Mouse (Mus musculus) midbrain, embryonic 13.5 days (tissue): ENCODE data around the gene Agpat4. TPM values are rescaled to one million over a fixed set of nuclear protein-coding genes. Genes with fewer than 3 reads are reported as not detected.

Experiments used
- ATAC-seq: fragments of 200-750 bp; cut with Nextera tagmentation; 2 replicates; pipeline ENCODE4 v1.8.0; 2017; ENCODE audit warnings: mild to moderate bottlenecking, moderate TSS enrichment, moderate library complexity
- H3K27ac ChIP-seq: fragments of 300-500 bp; sonication (generic); 2 replicates; pipeline ENCODE4 v1.5.1; 2015; ENCODE audit warnings: inconsistent platforms, mild to moderate bottlenecking, moderate library complexity
- H3K27me3 ChIP-seq: fragments of 300-500 bp; sonication (generic); 2 replicates; pipeline ENCODE4 v1.6.1; 2015; ENCODE audit warnings: mild to moderate bottlenecking, inconsistent platforms
- H3K36me3 ChIP-seq: fragments of 300-500 bp; sonication (generic); 2 replicates; pipeline ENCODE4 v1.6.1; 2015; ENCODE audit warnings: mild to moderate bottlenecking, inconsistent platforms
- H3K4me1 ChIP-seq: fragments of 300-500 bp; sonication (generic); replicated peaks from 2 replicates; pipeline ENCODE4 v1.6.1; 2015; ENCODE audit warnings: inconsistent platforms
- H3K4me2 ChIP-seq: fragments of 300-500 bp; sonication (generic); replicated peaks from 2 replicates; pipeline ENCODE4 v1.6.1; 2015; ENCODE audit warnings: moderate library complexity, mild to moderate bottlenecking, inconsistent platforms
- H3K4me3 ChIP-seq: fragments of 300-500 bp; sonication (generic); replicated peaks from 2 replicates; pipeline ENCODE4 v1.5.1; 2015; ENCODE audit warnings: mild to moderate bottlenecking, inconsistent platforms
- H3K9ac ChIP-seq: fragments of 300-500 bp; sonication (generic); replicated peaks from 2 replicates; pipeline ENCODE4 v1.6.1; 2015; ENCODE audit warnings: mild to moderate bottlenecking, inconsistent platforms
- H3K9me3 ChIP-seq: fragments of 300-500 bp; sonication (generic); 2 replicates; pipeline ENCODE4 v1.6.1; 2016; ENCODE audit warnings: mild to moderate bottlenecking, inconsistent platforms
- WGBS: fragments of 180-500 bp; shearing (Covaris S2); methylation state at CpG from one replicate; pipeline ENCODE4 v1.1.7; 2015; 5-methylcytosine and 5-hydroxymethylcytosine counted together
- polyA plus RNA-seq: library from polyadenylated mRNA; unstranded; fragments of >200 nt; fragmentation: Nextera tagmentation; extraction: Ambion mirVana; gene quantifications from 2 replicates; pipeline ENCODE4 v1.2.1, GENCODE M21; 2015

Gene Agpat4
- polyA plus RNA-seq, 1 experiment from 2014 or later, result 51.9 TPM

DNA sequence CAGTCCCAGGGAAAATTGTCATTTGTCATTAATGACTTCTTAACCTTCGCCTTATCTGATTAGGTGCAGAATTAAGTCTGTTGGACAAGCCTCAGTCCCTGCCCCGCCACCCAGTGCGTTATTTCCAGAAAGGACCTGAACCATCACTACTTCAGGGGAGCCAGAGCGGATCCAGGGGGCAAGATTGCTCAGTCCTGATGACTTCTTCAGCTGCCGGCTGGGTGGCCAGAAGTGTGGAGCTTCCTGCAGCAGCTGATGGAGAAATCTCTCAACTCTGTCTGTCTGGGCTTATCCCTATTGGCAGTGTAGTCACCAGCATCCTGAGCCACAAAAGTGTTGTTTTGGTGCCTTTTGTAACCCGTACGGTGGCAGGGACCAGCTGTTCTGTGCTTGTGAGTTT is 60.8 kb downstream of the Agpat4 start:
- H3K4me3 ChIP-seq, result no peak overlapping the region
- H3K27ac ChIP-seq, result no peak overlapping the region
- no peaks in the 10 kb centered on the region for H3K27me3 ChIP-seq
- no peak for ATAC-seq
- peaks cover 7% of the 10 kb centered on the region for H3K9me3 ChIP-seq
- no peak overlapping the region for H3K4me2 ChIP-seq
- H3K36me3 ChIP-seq, result peaks cover 12% of the 10 kb centered on the region
- H3K9ac ChIP-seq, result no peak overlapping the region
- whole genome bisulfite sequencing, result 86% methylated on average over 7 of the region's 7 CpGs
- H3K4me1 ChIP-seq, result peaks cover 10% of the 10 kb centered on the region; the same call in 1 of the 2 replicates

DNA sequence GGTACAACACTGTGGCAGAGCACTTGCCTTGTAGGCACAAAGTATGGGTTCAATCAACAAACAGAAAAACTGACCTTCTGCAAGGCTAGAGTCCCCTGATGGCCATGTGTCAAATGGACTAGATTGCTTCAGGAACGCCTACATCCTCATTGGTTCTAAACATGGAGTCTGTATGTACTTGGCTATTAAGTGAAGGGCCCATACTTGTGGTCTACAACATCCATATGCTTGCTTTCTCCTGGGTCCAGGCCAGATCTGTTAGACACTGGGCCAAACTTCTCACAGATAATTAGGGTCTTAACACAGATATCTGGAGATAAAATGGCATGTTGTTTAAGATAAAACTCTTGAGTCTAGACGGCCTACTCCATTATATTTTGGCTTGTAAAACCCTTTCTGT is 61.3 kb downstream of the Agpat4 start:
- ATAC-seq, result no peak
- H3K9ac ChIP-seq, result no peak overlapping the region
- peaks cover 11% of the 10 kb centered on the region for H3K36me3 ChIP-seq
- H3K4me1 ChIP-seq, result peaks cover 10% of the 10 kb centered on the region; the same call in 1 of the 2 replicates
- peaks cover 7% of the 10 kb centered on the region for H3K9me3 ChIP-seq
- H3K4me2 ChIP-seq, result no peak overlapping the region
- no peaks in the 10 kb centered on the region for H3K27me3 ChIP-seq
- no peak overlapping the region for H3K4me3 ChIP-seq
- 92% methylated on average over 2 of the region's 2 CpGs for WGBS
- H3K27ac ChIP-seq, result no peak overlapping the region

DNA sequence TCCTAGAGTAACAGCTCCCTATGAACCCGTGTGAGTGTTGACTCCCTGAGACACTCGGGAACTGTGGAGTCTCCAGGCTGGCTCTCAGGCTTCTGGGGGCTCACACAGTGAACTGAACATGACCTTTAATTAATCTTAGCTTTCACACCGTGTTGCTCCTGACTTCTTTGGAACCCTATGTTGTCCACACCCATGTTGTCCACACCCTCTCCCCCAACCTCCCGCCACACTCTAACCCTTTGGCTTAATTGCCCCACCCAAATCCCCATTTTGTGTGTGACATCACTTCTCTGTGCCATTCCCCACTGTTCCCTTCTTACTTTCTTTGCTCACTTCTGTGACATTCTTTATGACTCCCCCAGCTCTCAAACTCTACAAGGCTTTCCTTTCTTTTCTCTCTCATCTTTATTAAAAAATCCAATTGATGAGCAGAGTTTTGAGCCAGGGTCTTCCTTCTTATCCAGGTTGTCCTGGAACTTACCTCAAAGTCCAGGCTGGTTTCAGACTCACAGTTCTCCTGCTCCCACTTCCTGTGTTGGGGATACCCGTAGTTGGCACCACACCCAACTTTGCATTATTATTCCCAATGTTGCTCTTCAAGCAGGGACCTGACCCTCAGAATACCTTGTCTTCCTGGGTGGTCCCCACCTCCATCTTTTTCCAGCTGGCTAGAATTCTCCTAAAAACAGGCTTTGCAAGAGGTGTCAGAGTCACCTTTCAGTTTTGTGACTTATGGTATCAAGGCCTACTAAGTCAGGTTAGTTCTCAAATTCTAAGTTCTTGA is 64.4 kb downstream of the Agpat4 start:
- Histone ChIP-seq H3K27ac (no peak overlapping the region), H3K36me3 (0 out of 2 replicates have a peak, but pooled peaks cover 2% of the 10 kb centered on the region), H3K9ac (no peak overlapping the region), H3K4me3 (no peak overlapping the region), H3K27me3 (no peaks in the 10 kb centered on the region), H3K9me3 (no peaks in the 10 kb centered on the region), H3K4me2 (no peak overlapping the region), H3K4me1 (peaks cover 21% of the 10 kb centered on the region)
- 87% methylated on average over 5 of the region's 5 CpGs for WGBS
- ATAC-seq, result no peak

DNA sequence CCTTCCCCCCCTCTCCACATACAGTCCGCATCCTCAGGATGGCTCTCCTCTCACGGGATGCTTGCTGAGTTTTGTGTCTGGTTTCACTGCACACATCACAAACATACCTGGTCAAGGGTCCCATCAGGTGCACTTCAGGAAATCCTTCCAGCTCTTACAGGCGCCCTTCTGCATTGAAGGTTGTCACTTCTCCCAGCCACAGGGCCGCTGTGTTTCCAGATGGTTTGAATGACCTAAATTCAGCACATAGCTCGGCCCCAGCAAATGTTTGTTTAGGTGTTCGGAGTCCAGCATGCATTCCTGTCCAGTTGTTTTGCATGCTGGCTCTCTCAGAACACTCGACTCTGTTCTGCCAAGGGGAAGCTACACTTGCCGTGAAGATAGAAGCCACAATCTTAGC is 65.8 kb downstream of the Agpat4 start:
- H3K4me1 ChIP-seq, result peaks cover 22% of the 10 kb centered on the region

DNA sequence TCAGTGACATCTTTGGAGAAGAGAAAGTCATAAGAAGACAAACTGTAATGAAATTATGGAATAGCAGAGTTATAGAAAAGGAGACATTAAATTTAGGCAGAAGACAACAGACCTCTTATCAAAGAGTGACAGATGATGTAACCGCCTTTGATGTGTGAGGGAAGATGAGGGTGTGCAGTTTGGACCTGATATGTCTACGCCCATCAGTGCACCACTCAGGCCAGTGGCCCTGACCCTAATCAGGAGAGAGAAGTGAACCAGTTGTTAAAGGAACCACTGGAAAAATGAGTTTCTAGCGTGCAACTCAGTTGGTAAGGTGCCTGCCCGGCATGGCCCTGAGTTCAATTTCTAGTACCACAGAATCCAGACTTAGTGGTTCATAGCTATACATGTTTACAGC is 67.4 kb downstream of the Agpat4 start:
- Histone ChIP-seq H3K4me2 (no peak overlapping the region), H3K4me3 (no peak overlapping the region), H3K27me3 (no peaks in the 10 kb centered on the region), H3K27ac (no peak overlapping the region), H3K9ac (no peak overlapping the region), H3K9me3 (no peaks in the 10 kb centered on the region), H3K4me1 (peaks cover 20% of the 10 kb centered on the region), H3K36me3 (no peaks in the 10 kb centered on the region; the same call in 1 of the 2 replicates)
- WGBS, result 95% methylated on average over 4 of the region's 4 CpGs
- ATAC-seq, result no peak

More for the DNA sequence above, 65.8 kb downstream of the Agpat4 start:
- Histone ChIP-seq H3K4me3 (no peak overlapping the region), H3K9me3 (no peaks in the 10 kb centered on the region), H3K4me2 (no peak overlapping the region), H3K27ac (no peak overlapping the region), H3K27me3 (no peaks in the 10 kb centered on the region), H3K36me3 (no peaks in the 10 kb centered on the region), H3K9ac (no peak overlapping the region)
- ATAC-seq, result no peak
- 90% methylated on average over 8 of the region's 8 CpGs for WGBS

DNA sequence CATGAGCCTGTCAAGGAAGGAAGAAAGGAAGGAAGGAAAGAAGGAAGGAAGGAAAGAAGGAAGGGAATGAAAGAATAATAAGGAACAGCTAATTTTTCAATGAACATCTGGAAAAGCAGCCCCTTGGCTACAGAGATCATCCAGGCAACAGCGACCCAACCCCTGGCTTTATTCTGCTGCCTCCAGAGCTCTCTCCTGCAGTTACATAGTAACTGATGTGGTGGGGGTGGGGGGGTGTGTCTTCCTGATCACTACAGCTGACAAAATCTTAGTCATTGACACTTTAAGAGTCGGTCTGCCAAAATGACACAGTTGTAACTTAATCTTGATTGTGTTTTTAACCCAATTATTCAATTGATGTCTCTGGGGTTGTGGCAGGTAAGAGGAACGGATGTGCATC is 67.8 kb downstream of the Agpat4 start:
- no peak for ATAC-seq
- Histone ChIP-seq H3K36me3 (no peaks in the 10 kb centered on the region; the same call in 1 of the 2 replicates), H3K27ac (no peak overlapping the region), H3K9me3 (no peaks in the 10 kb centered on the region), H3K4me2 (no peak overlapping the region), H3K9ac (no peak overlapping the region), H3K4me3 (no peak overlapping the region), H3K27me3 (no peaks in the 10 kb centered on the region), H3K4me1 (peaks cover 18% of the 10 kb centered on the region)
- 92% methylated on average over 3 of the region's 3 CpGs for WGBS

DNA sequence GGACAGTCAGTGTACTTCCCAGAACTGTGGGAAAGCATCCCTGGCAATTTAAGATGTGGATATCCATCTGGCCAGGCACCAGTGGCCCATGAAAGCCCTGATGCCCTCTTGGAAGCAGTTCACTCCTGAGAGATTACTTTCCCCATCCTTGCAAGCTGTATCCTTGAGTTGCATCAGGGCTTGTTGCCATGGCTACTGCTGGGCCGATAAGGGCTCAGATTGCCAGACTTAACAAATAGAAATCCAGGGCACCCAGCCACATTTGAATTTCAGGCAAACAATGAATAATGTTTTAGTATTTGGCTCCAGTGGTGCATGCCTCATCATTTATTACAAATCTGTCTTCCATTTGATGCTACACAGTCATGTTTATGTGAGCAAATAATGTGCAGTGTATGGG is 69.3 kb downstream of the Agpat4 start:
- WGBS, result 19% methylated on average over 1 of the region's 1 CpGs
- H3K27ac ChIP-seq, result peak overlapping the region; percentile 61; the same call in 1 of the 2 replicates
- peaks cover 18% of the 10 kb centered on the region for H3K4me1 ChIP-seq
- H3K9me3 ChIP-seq, result no peaks in the 10 kb centered on the region
- no peak overlapping the region for H3K9ac ChIP-seq
- peak; percentile 67; the same call in 1 of the 2 replicates for ATAC-seq
- H3K4me3 ChIP-seq, result no peak overlapping the region
- H3K4me2 ChIP-seq, result no peak overlapping the region
- H3K36me3 ChIP-seq, result no peaks in the 10 kb centered on the region; the same call in 1 of the 2 replicates
- H3K27me3 ChIP-seq, result no peaks in the 10 kb centered on the region

DNA sequence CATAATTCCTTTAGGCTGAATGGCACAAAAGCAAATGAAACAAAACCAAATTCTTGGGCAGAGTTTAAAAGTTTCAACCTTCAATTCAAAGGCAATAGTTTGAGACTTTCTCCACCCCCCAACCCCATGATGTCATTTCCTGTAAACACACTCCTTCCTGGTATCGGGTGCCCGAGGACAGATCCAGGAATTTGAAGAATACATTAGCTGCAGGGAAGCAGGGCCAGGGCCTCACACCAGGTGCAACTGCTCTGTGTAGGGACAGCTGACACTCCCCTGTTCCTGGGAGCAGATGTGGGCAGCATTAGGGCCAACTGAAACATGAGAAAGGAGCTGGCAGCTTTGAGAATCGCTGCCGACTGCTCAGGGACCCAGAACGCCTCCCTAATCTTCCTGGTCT is 76.6 kb downstream of the Agpat4 start:
- peaks cover 6% of the 10 kb centered on the region for H3K4me1 ChIP-seq
- H3K27me3 ChIP-seq, result no peaks in the 10 kb centered on the region
- no peak for ATAC-seq
- H3K9ac ChIP-seq, result no peak overlapping the region
- 62% methylated on average over 5 of the region's 5 CpGs for WGBS
- H3K9me3 ChIP-seq, result no peaks in the 10 kb centered on the region
- H3K4me2 ChIP-seq, result no peak overlapping the region
- no peak overlapping the region for H3K4me3 ChIP-seq
- H3K27ac ChIP-seq, result peak overlapping the region; percentile 35; the same call in 1 of the 2 replicates
- peaks cover 12% of the 10 kb centered on the region for H3K36me3 ChIP-seq

DNA sequence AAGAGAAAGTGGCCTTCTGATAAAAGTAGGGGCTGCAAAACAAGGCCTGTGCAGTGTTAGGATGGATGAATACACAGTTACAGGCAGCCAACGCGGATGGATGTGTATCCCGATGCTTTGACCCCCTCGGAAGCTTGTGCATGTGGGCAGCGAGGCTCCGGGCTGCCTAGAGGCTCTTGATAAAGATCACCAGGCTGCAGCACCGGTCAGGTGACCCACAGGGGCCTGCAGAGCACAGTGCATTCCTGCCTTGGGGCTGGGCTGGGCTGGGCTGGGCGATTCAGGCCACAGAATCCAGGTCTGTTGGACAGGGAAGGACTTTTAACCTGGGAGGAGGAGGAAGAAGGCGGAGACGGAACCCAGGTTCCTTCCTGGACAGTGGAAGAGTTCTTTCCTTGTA is 77.1 kb downstream of the Agpat4 start:
- H3K27ac ChIP-seq, result peak overlapping the region; percentile 35; the same call in 1 of the 2 replicates

DNA sequence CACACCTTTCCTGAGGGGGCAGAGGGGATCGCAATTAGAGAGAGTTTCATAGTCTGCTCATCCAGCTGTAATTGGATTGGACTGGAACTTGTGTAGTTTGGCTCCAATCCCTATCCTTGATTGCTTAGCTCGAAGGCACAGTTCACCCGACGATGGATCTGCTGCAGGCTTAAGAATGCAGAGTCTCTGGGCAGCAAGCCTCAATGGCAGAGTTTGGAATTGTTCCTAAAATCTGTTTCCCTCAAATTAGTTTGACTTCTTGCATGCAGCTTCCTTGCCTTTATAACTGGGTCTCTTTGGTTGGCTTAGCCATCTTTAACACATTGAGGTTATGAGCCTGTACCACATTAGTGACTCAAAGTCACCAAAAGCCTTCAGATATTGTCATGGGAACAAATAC is 81.4 kb downstream of the Agpat4 start:
- WGBS, result 87% methylated on average over 4 of the region's 4 CpGs
- H3K27me3 ChIP-seq, result no peaks in the 10 kb centered on the region
- H3K36me3 ChIP-seq, result peaks cover 13% of the 10 kb centered on the region
- no peak overlapping the region for H3K4me3 ChIP-seq
- H3K4me2 ChIP-seq, result no peak overlapping the region
- ATAC-seq, result no peak
- H3K9ac ChIP-seq, result no peak overlapping the region
- peaks cover 22% of the 10 kb centered on the region for H3K4me1 ChIP-seq
- H3K9me3 ChIP-seq, result no peaks in the 10 kb centered on the region
- no peak overlapping the region for H3K27ac ChIP-seq

More for the DNA sequence above, 77.1 kb downstream of the Agpat4 start:
- Histone ChIP-seq H3K4me1 (peaks cover 6% of the 10 kb centered on the region), H3K9me3 (no peaks in the 10 kb centered on the region), H3K9ac (no peak overlapping the region), H3K4me2 (no peak overlapping the region), H3K36me3 (peaks cover 13% of the 10 kb centered on the region), H3K27me3 (no peaks in the 10 kb centered on the region), H3K4me3 (no peak overlapping the region)
- WGBS, result 84% methylated on average over 10 of the region's 10 CpGs
- ATAC-seq, result no peak

DNA sequence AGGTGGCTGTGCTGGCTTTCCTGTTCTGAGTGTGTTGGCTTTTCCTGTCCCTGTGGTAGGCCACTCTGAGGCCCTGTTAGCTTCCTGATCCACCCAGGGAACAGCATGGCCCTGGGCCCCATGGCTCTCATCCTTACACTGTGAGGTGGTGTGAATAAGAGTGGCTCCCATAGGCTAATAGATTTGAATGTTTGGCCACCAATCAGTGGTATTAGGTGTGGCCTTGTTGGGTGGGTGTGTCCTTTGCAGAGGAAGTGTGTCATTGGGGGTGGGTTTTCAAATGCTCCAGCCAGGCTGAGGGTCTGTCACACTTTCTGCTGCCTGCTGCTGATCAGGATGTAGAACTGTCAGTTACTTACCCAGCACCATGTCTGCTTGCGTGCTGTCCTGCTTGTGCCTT is 82.6 kb downstream of the Agpat4 start:
- Histone ChIP-seq H3K4me1 (peaks cover 27% of the 10 kb centered on the region), H3K9me3 (no peaks in the 10 kb centered on the region), H3K4me3 (no peak overlapping the region), H3K9ac (no peak overlapping the region), H3K4me2 (no peak overlapping the region), H3K27ac (no peak overlapping the region), H3K36me3 (peaks cover 13% of the 10 kb centered on the region), H3K27me3 (no peaks in the 10 kb centered on the region)
- ATAC-seq, result no peak
- WGBS, result 93% methylated on average over 1 of the region's 1 CpGs

DNA sequence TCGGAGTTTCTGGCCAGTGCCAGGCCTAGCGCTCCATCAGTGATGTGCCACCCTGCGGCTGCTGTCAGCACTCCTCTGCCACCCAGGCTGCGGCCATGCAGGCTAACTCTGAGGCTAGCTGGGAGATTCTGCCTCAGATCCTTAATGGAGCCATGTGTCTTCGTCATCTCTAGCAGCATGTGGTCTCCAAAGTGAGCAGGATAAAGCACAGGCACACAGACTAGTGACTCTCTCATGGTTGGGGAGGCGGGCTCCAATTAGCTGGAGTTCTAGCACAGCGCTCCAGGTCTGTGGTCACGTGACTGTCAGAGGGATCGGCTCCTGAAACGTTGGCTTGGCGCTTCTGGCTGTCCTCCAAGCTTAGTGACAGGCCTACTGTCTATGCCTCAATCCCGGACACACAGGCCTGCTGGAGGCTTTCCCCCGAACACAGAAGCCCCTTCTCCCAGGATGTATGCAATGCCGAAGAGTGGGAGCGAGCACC is 85.0 kb downstream of the Agpat4 start:
- peak; percentile 55 for ATAC-seq
- no peak overlapping the region for H3K4me3 ChIP-seq
- no peak overlapping the region for H3K27ac ChIP-seq
- H3K4me1 ChIP-seq, result peaks cover 48% of the 10 kb centered on the region
- no peak overlapping the region for H3K9ac ChIP-seq
- no peak overlapping the region for H3K4me2 ChIP-seq
- H3K27me3 ChIP-seq, result no peaks in the 10 kb centered on the region
- 75% methylated on average over 15 of the region's 15 CpGs for WGBS
- peaks cover 13% of the 10 kb centered on the region for H3K36me3 ChIP-seq
- H3K9me3 ChIP-seq, result no peaks in the 10 kb centered on the region
